Mouse (Mus musculus) mouse trophoblast stem cell (cell line): ENCODE data around the gene Efcab8.
"Not testable (repeated sequence)": the region's sequence is repeated elsewhere in the genome, so short reads cannot be mapped to it uniquely, and the experiment has no call there.

ENCODE experiments used
- in situ Hi-C, 2 experiments: fragments of 300-500 bp; cut with MseI, MboI; formaldehyde crosslinking; loops; 2 replicates in 1 of 2; 3 replicates in 1 of 2; pipeline ENCODE4 v1.15.1; 2025

The Efcab8 gene

GRCm38 (mm10) chr2:153779394-153779981 is at the start of gene Efcab8:
TSS of gene Efcab8 (plus strand) at chr2:153779931.
- in situ Hi-C loops, result no loop called here

GRCm38 (mm10) chr2:153734033-153734432 is 45.7 kb upstream of the Efcab8 start:
- in situ Hi-C loops, result no loop called here

GRCm38 (mm10) chr2:153740500-153741436 is 39.0 kb upstream of the Efcab8 start, which contains the start of gene Mapre1:
TSS of gene Mapre1 (plus strand) at chr2:153741274.
- in situ Hi-C loops, result no loop called here

GRCm38 (mm10) chr2:153741437-153742065 is 38.2 kb upstream of the Efcab8 start:
- in situ Hi-C loops, result no loop called here

- in situ Hi-C loops, result no loop called here
Observed at GRCm38 (mm10) chr2:153747994-153748393, 31.7 kb upstream of the Efcab8 start.

GRCm38 (mm10) chr2:153750363-153750762 is 29.4 kb upstream of the Efcab8 start:
- in situ Hi-C loops, result no loop called here

GRCm38 (mm10) chr2:153762121-153762520 is 17.6 kb upstream of the Efcab8 start:
- in situ Hi-C loops, result no loop called here

- in situ Hi-C loops, result no loop called here
Observed at GRCm38 (mm10) chr2:153767484-153767883, 12.2 kb upstream of the Efcab8 start.

GRCm38 (mm10) chr2:153768881-153769280 is 10.8 kb upstream of the Efcab8 start:
- in situ Hi-C loops, result no loop called here

- in situ Hi-C loops, result no loop called here
Observed at GRCm38 (mm10) chr2:153772950-153773349, 6.8 kb upstream of the Efcab8 start.

GRCm38 (mm10) chr2:153775472-153775871 is 4.3 kb upstream of the Efcab8 start:
- in situ Hi-C loops, result no loop called here

- in situ Hi-C loops, result no loop called here
Observed at GRCm38 (mm10) chr2:153778638-153779362, 931 bp upstream of the Efcab8 start.

- in situ Hi-C loops, result no loop called here
Observed at GRCm38 (mm10) chr2:153781181-153781580, 1.4 kb downstream of the Efcab8 start.

- in situ Hi-C loops, result no loop called here
Observed at GRCm38 (mm10) chr2:153784668-153785067, 4.9 kb downstream of the Efcab8 start.

- in situ Hi-C loops, result no loop called here
Observed at GRCm38 (mm10) chr2:153793366-153793765, 13.6 kb downstream of the Efcab8 start.

- in situ Hi-C loops, result no loop called here
Observed at GRCm38 (mm10) chr2:153795090-153795489, 15.4 kb downstream of the Efcab8 start.

GRCm38 (mm10) chr2:153807464-153807863 is 27.7 kb downstream of the Efcab8 start:
- in situ Hi-C loops, result not testable (repeated sequence)

- in situ Hi-C loops, result no loop called here
Observed at GRCm38 (mm10) chr2:153808146-153808545, 28.4 kb downstream of the Efcab8 start.

GRCm38 (mm10) chr2:153808841-153809240 is 29.1 kb downstream of the Efcab8 start:
- in situ Hi-C loops, result no loop called here

- in situ Hi-C loops, result no loop called here
Observed at GRCm38 (mm10) chr2:153809921-153810320, 30.2 kb downstream of the Efcab8 start.

- in situ Hi-C loops, result no loop called here
Observed at GRCm38 (mm10) chr2:153822005-153822543, 42.3 kb downstream of the Efcab8 start.
